Mouse (Mus musculus): ENCODE results near the gene Esrrg.

- TF ChIP-seq GATA1 (IDR thresholded peaks at IDR 0.05; ENCODE audit: borderline replicate concordance, low read length) (no peak), FLI1 (IDR thresholded peaks at IDR 0.05; ENCODE audit: low read length) (no peak)
Measured at GRCm38 (mm10) chr1:187606271-187607040, 2.1 kb upstream of the Esrrg start.

Data from megakaryocyte, embryonic 14.5 days (primary cell).